Comparison of ENCODE assay signal across 8 mouse cellular contexts in genomic region chr3:135486351-135486750, GRCm38 (mm10). TPM values are rescaled to one million over a fixed set of nuclear protein-coding genes. Genes with fewer than 3 reads are reported as not detected.
A peak's percentile ranks its signal among the peaks of the same experiment; 100 is the strongest.
DNase-seq lines count a peak whose midpoint lies in the region; ATAC-seq and TF ChIP-seq lines count a peak whose summit lies in the region.

No protein-coding gene starts in this region.

- dilution Hi-C loops in CH12.LX (cut with MboI; ENCODE audit: extremely low pct_ligation_motif_present, extremely low pct_unique_long_range_greater_than_20kb, low sequenced_read_pairs), result no loop called here

- H3K27ac ChIP-seq in heart, embryonic 12.5 days (ENCODE audit: poor library complexity, severe bottlenecking), result peak overlapping the region; percentile 68; the same call in 1 of the 2 replicates
- H3K27ac ChIP-seq in CH12.LX (ENCODE audit: insufficient read depth, low read depth), result no peak overlapping the region
- no peak overlapping the region for H3K27ac ChIP-seq in forebrain, embryonic 14.5 days (ENCODE audit: low read depth, low read length)
- no peak overlapping the region for H3K27ac ChIP-seq in liver, embryonic 15.5 days (replicated peaks)

- peaks cover 12% of the 10 kb centered on the region for H3K36me3 ChIP-seq in heart, embryonic 12.5 days
- H3K36me3 ChIP-seq in CH12.LX (replicated peaks in 1 of 2; ENCODE audit: control insufficient read depth in 1 of 2, insufficient read depth in 1 of 2, low read length in 1 of 2), result peaks cover 0 to 55% of the 10 kb centered on the region in 2 experiments
- no peaks in the 10 kb centered on the region for H3K36me3 ChIP-seq in forebrain, embryonic 14.5 days (ENCODE audit: control insufficient read depth, insufficient read depth, low read length)
- no peaks in the 10 kb centered on the region for H3K36me3 ChIP-seq in liver, embryonic 15.5 days (replicated peaks)

- H3K9ac ChIP-seq in heart, embryonic 12.5 days, result peak overlapping the region; percentile 85
- peak overlapping the region; percentile 47 for H3K9ac ChIP-seq in CH12.LX (ENCODE audit: insufficient read depth, low read depth)
- H3K9ac ChIP-seq in forebrain, embryonic 14.5 days (ENCODE audit: low read length), result no peak overlapping the region
- H3K9ac ChIP-seq in liver, embryonic 15.5 days, result no peak overlapping the region

- no peak for TF ChIP-seq POLR2A in CH12.LX (IDR thresholded peaks at IDR 0.05; ENCODE audit: low read depth, low read length)

- DNase-seq in heart, postnatal 14 days, result no peak
- no peak for DNase-seq in CH12.LX (ENCODE audit: extremely low read depth)
- DNase-seq in forebrain, embryonic 14.5 days (ENCODE audit: low spot score), result no peak
- DNase-seq in ovary, adult 18-20 months (ENCODE audit: low spot score), result no peak
- no peak for DNase-seq in frontal cortex, postnatal 36 days (ENCODE audit: low spot score in 2 of 2)
- no peak for DNase-seq in urinary bladder, postnatal 36 days (ENCODE audit: low spot score in 2 of 2)

- peaks cover 11% of the 10 kb centered on the region; the same call in 1 of the 2 replicates for H3K4me1 ChIP-seq in heart, embryonic 12.5 days (replicated peaks)
- peaks cover 6 to 36% of the 10 kb centered on the region in 2 experiments for H3K4me1 ChIP-seq in CH12.LX (ENCODE audit: control insufficient read depth in 1 of 2, insufficient read depth in 2 of 2)
- no peaks in the 10 kb centered on the region for H3K4me1 ChIP-seq in forebrain, embryonic 14.5 days (ENCODE audit: control insufficient read depth, insufficient read depth, low read length)
- peaks cover 10% of the 10 kb centered on the region for H3K4me1 ChIP-seq in liver, embryonic 15.5 days (replicated peaks)

- 77% methylated on average over 5 of the region's 5 CpGs for WGBS in heart, embryonic 12.5 days
- WGBS in forebrain, embryonic 14.5 days, result 74% methylated on average over 5 of the region's 5 CpGs
- WGBS in liver, embryonic 15.5 days (ENCODE audit: insufficient replicate concordance), result 49% methylated on average over 5 of the region's 5 CpGs

- no peak for TF ChIP-seq EP300 in CH12.LX (IDR thresholded peaks at IDR 0.05; ENCODE audit: low read length)

- no peaks in the 10 kb centered on the region for H3K9me3 ChIP-seq in heart, embryonic 12.5 days (replicated peaks)
- peaks cover 8% of the 10 kb centered on the region for H3K9me3 ChIP-seq in CH12.LX (replicated peaks; ENCODE audit: low read length)
- no peaks in the 10 kb centered on the region for H3K9me3 ChIP-seq in forebrain, embryonic 14.5 days (replicated peaks; ENCODE audit: control insufficient read depth, low read length)
- H3K9me3 ChIP-seq in liver, embryonic 15.5 days (replicated peaks), result no peaks in the 10 kb centered on the region

- no peak for TF ChIP-seq RAD21 in CH12.LX (IDR thresholded peaks at IDR 0.05; ENCODE audit: low read depth, low read length)

- TF ChIP-seq CTCF in CH12.LX (conservative IDR thresholded peaks at IDR 0.05 in 1 of 2, IDR thresholded peaks at IDR 0.05 in 1 of 2; ENCODE audit: low read depth in 2 of 2, low read length in 2 of 2), result no peak

- peak overlapping the region; percentile 80 for H3K4me3 ChIP-seq in heart, embryonic 12.5 days
- H3K4me3 ChIP-seq in CH12.LX (replicated peaks in 1 of 3; ENCODE audit: low read depth in 2 of 3, low read length in 2 of 3, poor library complexity in 1 of 3), result peak overlapping the region; percentile 65 to 89 (median 74)
- no peak overlapping the region for H3K4me3 ChIP-seq in forebrain, embryonic 14.5 days (ENCODE audit: low read depth, low read length)
- H3K4me3 ChIP-seq in liver, embryonic 15.5 days (replicated peaks), result peak overlapping the region; percentile 69

- H3K27me3 ChIP-seq in heart, embryonic 12.5 days (replicated peaks), result no peaks in the 10 kb centered on the region
- no peaks in the 10 kb centered on the region for H3K27me3 ChIP-seq in CH12.LX (replicated peaks)
- no peaks in the 10 kb centered on the region for H3K27me3 ChIP-seq in forebrain, embryonic 14.5 days (replicated peaks; ENCODE audit: control insufficient read depth, insufficient read depth, low read length)
- no peaks in the 10 kb centered on the region for H3K27me3 ChIP-seq in liver, embryonic 15.5 days

- no peak for ATAC-seq in heart, embryonic 12.5 days (ENCODE audit: insufficient number of reproducible peaks, low FRiP score)
- no peak for ATAC-seq in forebrain, embryonic 14.5 days
- ATAC-seq in liver, embryonic 15.5 days (ENCODE audit: insufficient read depth), result no peak

- peak overlapping the region; percentile 82 for H3K4me2 ChIP-seq in heart, embryonic 12.5 days
- H3K4me2 ChIP-seq in CH12.LX (ENCODE audit: insufficient read depth, low read depth, poor library complexity, severe bottlenecking), result peak overlapping the region; percentile 72
- peak overlapping the region; percentile 98; the same call in 1 of the 2 replicates for H3K4me2 ChIP-seq in forebrain, embryonic 14.5 days (ENCODE audit: low read length)
- H3K4me2 ChIP-seq in liver, embryonic 15.5 days, result peak overlapping the region; percentile 88

- in situ Hi-C loops in CH12.LX (cut with MboI; ENCODE audit: low pct_ligation_motif_present, low pct_unique_long_range_greater_than_20kb, low sequenced_read_pairs), result no loop called here

- intact Hi-C loops in heart, postnatal 14 days (cut with DNase I), result no loop called here

- H3K79me2 ChIP-seq in CH12.LX (replicated peaks; ENCODE audit: control insufficient read depth, extremely low read depth, insufficient read depth, poor library complexity, severe bottlenecking), result peaks cover 8% of the 10 kb centered on the region

TF ChIP-seq in CH12.LX, 34 proteins besides CTCF, POLR2A, EP300 and RAD21:
- TF ChIP-seq ZKSCAN1 (IDR thresholded peaks at IDR 0.05; ENCODE audit: borderline replicate concordance, low read depth, low read length) (no peak), TBP (conservative IDR thresholded peaks at IDR 0.05; ENCODE audit: low read depth, low read length) (no peak), E2F4 (IDR thresholded peaks at IDR 0.05; ENCODE audit: insufficient replicate concordance, low read depth, low read length) (no peak), USF1 (IDR thresholded peaks at IDR 0.05; ENCODE audit: low read depth, low read length) (peak; percentile 79), SMC3 (IDR thresholded peaks at IDR 0.05; ENCODE audit: low read depth, low read length) (no peak), MYC (IDR thresholded peaks at IDR 0.05; ENCODE audit: low read depth, low read length) (peak; percentile 19; the same call in 1 of the 2 replicates), PAX5 (IDR thresholded peaks at IDR 0.05; ENCODE audit: low read length) (no peak), JUN (IDR thresholded peaks at IDR 0.05; ENCODE audit: insufficient read depth, low read depth, low read length) (no peak), MXI1 (IDR thresholded peaks at IDR 0.05; ENCODE audit: low read depth, low read length) (0 out of 2 replicates have a peak, but pooled peaks have one; percentile 3), USF2 (conservative IDR thresholded peaks at IDR 0.05; ENCODE audit: low read depth, low read length) (peak; percentile 80), NRF1 (IDR thresholded peaks at IDR 0.05; ENCODE audit: low read depth, low read length) (no peak), JUND (conservative IDR thresholded peaks at IDR 0.05; ENCODE audit: low read depth, low read length) (no peak), SIN3A (IDR thresholded peaks at IDR 0.05; ENCODE audit: low read length) (peak; percentile 14; the same call in 1 of the 2 replicates), MAFK (IDR thresholded peaks at IDR 0.05; ENCODE audit: insufficient replicate concordance, low read length) (no peak)
TF ChIP-seq in CH12.LX: peak in this region for 5.

RNA-seq across cellular contexts. Expression of gene Manba, which starts 0.9 kb away (rescaled TPM):
- polyA plus RNA-seq in heart, embryonic 12.5 days (2016; fragmentation: Nextera tagmentation; extraction: Ambion mirVana), result 42.2 and 43.7 TPM in 2 replicates
- 10 to 100 TPM; 18.0 to 19.3 TPM for total RNA-seq in heart, postnatal 14 days (2021)
- 32.3 and 35.2 TPM in 2 replicates for total RNA-seq in CH12.LX (2012; rRNA removed)
- total RNA-seq in CH12.LX (2014; rRNA removed), result 30.9 and 36.4 TPM in 2 replicates
- 29.8 and 31.5 TPM in 2 replicates for polyA plus RNA-seq in CH12.LX (2012; ENCODE audit: insufficient read length, low read depth)
- polyA plus RNA-seq in forebrain, embryonic 14.5 days (2014; fragmentation: Nextera tagmentation; extraction: Ambion mirVana), result 4.1 and 4.4 TPM in 2 replicates
- 5.8 and 6.6 TPM in 2 replicates for polyA plus RNA-seq in liver, embryonic 15.5 days (2015; fragmentation: Nextera tagmentation; extraction: Ambion mirVana)

RNA-seq across cellular contexts. Expression of gene Ube2d3, which starts 48.4 kb away (rescaled TPM):
- 447 and 459 TPM in 2 replicates for polyA plus RNA-seq in heart, embryonic 12.5 days (2016; fragmentation: Nextera tagmentation; extraction: Ambion mirVana)
- 100 to 1,000 TPM; 292 to 344 TPM for total RNA-seq in heart, postnatal 14 days (2021)
- 590 and 839 TPM in 2 replicates for total RNA-seq in CH12.LX (2012; rRNA removed)
- total RNA-seq in CH12.LX (2014; rRNA removed), result 1,791 and 1,803 TPM in 2 replicates
- 1,178 and 1,222 TPM in 2 replicates for polyA plus RNA-seq in CH12.LX (2012; ENCODE audit: insufficient read length, low read depth)
- 473 and 475 TPM in 2 replicates for polyA plus RNA-seq in forebrain, embryonic 14.5 days (2014; fragmentation: Nextera tagmentation; extraction: Ambion mirVana)
- 216 and 230 TPM in 2 replicates for polyA plus RNA-seq in liver, embryonic 15.5 days (2015; fragmentation: Nextera tagmentation; extraction: Ambion mirVana)

Comparison
In these comparisons a context has a peak if more than half of its experiments do, and no peak if none do; other contexts are left out.
1. H3K9ac ChIP-seq: peak in heart, embryonic 12.5 days (single experiment) and CH12.LX (single experiment); none in forebrain, embryonic 14.5 days (single experiment) and liver, embryonic 15.5 days (single experiment).
2. Peak in every context shown above with its lines, with median percentiles within 50 percentile points of each other: H3K4me2 ChIP-seq.